Mouse (Mus musculus) liver, postnatal 0 days (tissue): Measurements from ENCODE around the gene Map2k3.

Experiments
- CTCF ChIP-seq: sonication (generic); IDR thresholded peaks from 2 replicates; pipeline ENCODE4 v1.5.1; 2016; ENCODE audit warnings: antibody characterized with exemption, low read depth
- EP300 ChIP-seq: IDR thresholded peaks from 2 replicates; pipeline ENCODE4 v1.6.1; 2016; ENCODE audit warnings: antibody characterized with exemption, low read depth, mild to moderate bottlenecking

GRCm38 (mm10) chr11:60945003-60945402, 13.2 kb downstream of the Map2k3 start:
- TF ChIP-seq EP300, result no peak
- no peak for TF ChIP-seq CTCF
